Mouse (Mus musculus) naive thymus-derived CD4-positive, alpha-beta T cell, adult 5 months (primary cell): ENCODE measurements around the gene Vgll2. TPM values are rescaled to one million over a fixed set of nuclear protein-coding genes. Genes with fewer than 3 reads are reported as not detected.

Source experiments
- polyA plus RNA-seq: library from polyadenylated mRNA; unstranded; fragments of 100-300 nt; shearing (Covaris generic); gene quantifications from one replicate; pipeline ENCODE4 v1.2.1, GENCODE M21; 2017

The Vgll2 gene
- not detected for polyA plus RNA-seq

GRCm38 (mm10) chr10:52022413-52023212 is at the start of gene Vgll2:
Gene Vgll2 (plus strand): TSS chr10:52022502.

Other genes starting within 250 kb of the Vgll2 start
- gene Ros1, start 172.7 kb downstream of the Vgll2 start, polyA plus RNA-seq: 0.05 TPM
- not detected for gene Dcbld1, start 211.1 kb downstream of the Vgll2 start, polyA plus RNA-seq